Mouse (Mus musculus) spleen, adult 2 months (tissue): ENCODE data around the gene Asic2. TPM values are rescaled to one million over a fixed set of nuclear protein-coding genes. Genes with fewer than 3 reads are reported as not detected.

Experiments used
- DNase-seq, 2 experiments: peaks; one replicate each; pipeline versions ENCODE4 v3.0.0 to v3.0.0-alpha.2; 2012 to 2021; ENCODE audit warnings: low spot score in 2 of 2, low read depth in 1 of 2
- H3K27ac ChIP-seq: fragments of 200-500 bp; 2 replicates; pipeline ENCODE4 v1.5.1; 2012; ENCODE audit warnings: low read length, inconsistent platforms; ENCODE audit not compliant: insufficient read depth
- H3K27me3 ChIP-seq: fragments of 200-500 bp; 2 replicates; pipeline ENCODE4 v1.6.1; 2012; ENCODE audit warnings: mild to moderate bottlenecking, moderate library complexity, low read length, inconsistent platforms; ENCODE audit not compliant: control insufficient read depth, insufficient read depth
- H3K36me3 ChIP-seq: fragments of 200-500 bp; 2 replicates; pipeline ENCODE4 v1.6.1; 2012; ENCODE audit warnings: mild to moderate bottlenecking, low read length, inconsistent platforms; ENCODE audit not compliant: control insufficient read depth, insufficient read depth
- H3K4me1 ChIP-seq: fragments of 200-500 bp; 2 replicates; pipeline ENCODE4 v1.6.1; 2011; ENCODE audit warnings: inconsistent platforms; ENCODE audit not compliant: control insufficient read depth, insufficient read depth, insufficient read length
- H3K4me3 ChIP-seq: fragments of 200-500 bp; 2 replicates; pipeline ENCODE4 v1.5.1; 2011; ENCODE audit warnings: mild to moderate bottlenecking, inconsistent platforms; ENCODE audit not compliant: insufficient read depth, insufficient read length; ENCODE audit errors: extremely low read depth
- CTCF ChIP-seq: fragments of 200-500 bp; IDR thresholded peaks from 2 replicates; pipeline ENCODE4 v1.5.1; 2011; ENCODE audit warnings: mild to moderate bottlenecking, inconsistent platforms; ENCODE audit not compliant: insufficient read depth, insufficient read length, insufficient replicate concordance; ENCODE audit errors: extremely low read depth
- POLR2A ChIP-seq: fragments of 200-500 bp; IDR thresholded peaks from 2 replicates; pipeline ENCODE4 v1.6.1; 2011; ENCODE audit warnings: low read depth, low read length, inconsistent platforms
- WGBS: fragments of 180-500 bp; shearing (Covaris S2); methylation state at CpG from one replicate; pipeline ENCODE4 v1.1.7; 2018; 5-methylcytosine and 5-hydroxymethylcytosine counted together
- polyA plus RNA-seq: library from polyadenylated mRNA; depleted of rRNA; stranded (reverse); fragments of >200 nt; gene quantifications from 2 replicates; pipeline ENCODE4 v1.2.3, GENCODE M21; 2012

Gene Asic2
- polyA plus RNA-seq, 1 experiment, result 0.46 TPM

- no peak for DNase-seq
- H3K27me3 ChIP-seq, result no peaks in the 10 kb centered on the region
- no peaks in the 10 kb centered on the region for H3K36me3 ChIP-seq
- TF ChIP-seq CTCF (no peak), POLR2A (no peak)
- H3K4me1 ChIP-seq, result no peaks in the 10 kb centered on the region
- no peak overlapping the region for H3K27ac ChIP-seq
- H3K4me3 ChIP-seq, result no peak overlapping the region
- 61% methylated on average over 3 of the region's 3 CpGs for WGBS
These were observed 487.1 kb downstream of the Asic2 start for GRCm38 (mm10) chr11:81481198-81481597.

DNA sequence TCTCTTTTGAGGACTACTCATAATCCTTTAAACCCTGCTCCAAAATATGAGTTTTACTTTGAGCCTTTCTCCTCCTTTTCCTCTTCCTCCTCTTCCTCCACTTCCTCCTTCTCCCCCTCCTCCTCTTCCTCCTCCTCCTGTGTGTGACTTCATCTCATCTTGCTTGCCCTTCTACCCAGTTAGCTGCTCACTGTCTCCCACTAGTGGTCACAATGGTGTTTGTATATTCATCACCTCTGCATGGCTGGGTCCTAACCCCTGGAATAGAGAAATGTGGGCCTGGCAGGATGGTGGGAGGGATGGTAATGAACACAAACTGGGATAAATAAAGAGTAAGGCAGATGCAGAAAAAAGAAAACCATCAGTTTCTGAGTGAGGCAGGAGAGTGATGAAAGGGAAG lies 492.0 kb downstream of the Asic2 start:
- Histone ChIP-seq H3K36me3 (no peaks in the 10 kb centered on the region), H3K27me3 (no peaks in the 10 kb centered on the region), H3K27ac (no peak overlapping the region), H3K4me3 (no peak overlapping the region), H3K4me1 (no peaks in the 10 kb centered on the region)
- TF ChIP-seq POLR2A (no peak), CTCF (no peak)
- no peak for DNase-seq

- H3K4me3 ChIP-seq, result no peak overlapping the region
- no peaks in the 10 kb centered on the region for H3K4me1 ChIP-seq
- no peak for DNase-seq
- no peak overlapping the region for H3K27ac ChIP-seq
- 89% methylated on average over 2 of the region's 2 CpGs for WGBS
- H3K27me3 ChIP-seq, result no peaks in the 10 kb centered on the region
- no peaks in the 10 kb centered on the region for H3K36me3 ChIP-seq
- no peak for TF ChIP-seq POLR2A
- TF ChIP-seq CTCF, result no peak
These were observed 494.1 kb downstream of the Asic2 start for GRCm38 (mm10) chr11:81474121-81474520.

GRCm38 (mm10) chr11:81462199-81462598 lies 506.1 kb downstream of the Asic2 start:
- 15% methylated on average over 5 of the region's 5 CpGs for WGBS
- Histone ChIP-seq H3K27ac (no peak overlapping the region), H3K4me1 (no peaks in the 10 kb centered on the region), H3K27me3 (no peaks in the 10 kb centered on the region), H3K36me3 (no peaks in the 10 kb centered on the region), H3K4me3 (no peak overlapping the region)
- TF ChIP-seq POLR2A (no peak), CTCF (no peak)
- DNase-seq, result no peak

DNA sequence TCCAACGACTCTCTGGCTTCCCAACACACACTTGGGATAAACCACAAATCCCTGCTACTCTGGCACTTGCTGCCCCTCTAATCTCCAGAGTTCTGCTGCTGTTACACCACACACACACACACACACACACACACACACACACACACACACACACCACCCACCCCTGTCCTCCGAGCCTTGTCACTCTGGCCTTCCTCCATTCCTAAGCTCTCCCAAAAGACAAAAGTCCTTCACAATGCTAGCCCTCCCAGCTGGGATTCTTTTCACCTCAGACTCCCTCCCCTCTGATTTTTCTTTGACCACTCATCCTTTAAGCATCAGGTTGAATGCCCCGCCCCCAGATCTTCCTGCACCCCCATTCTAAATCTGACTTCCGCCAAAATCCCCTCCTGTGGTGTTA lies 506.5 kb downstream of the Asic2 start:
- WGBS, result 50% methylated on average over 4 of the region's 4 CpGs

DNA sequence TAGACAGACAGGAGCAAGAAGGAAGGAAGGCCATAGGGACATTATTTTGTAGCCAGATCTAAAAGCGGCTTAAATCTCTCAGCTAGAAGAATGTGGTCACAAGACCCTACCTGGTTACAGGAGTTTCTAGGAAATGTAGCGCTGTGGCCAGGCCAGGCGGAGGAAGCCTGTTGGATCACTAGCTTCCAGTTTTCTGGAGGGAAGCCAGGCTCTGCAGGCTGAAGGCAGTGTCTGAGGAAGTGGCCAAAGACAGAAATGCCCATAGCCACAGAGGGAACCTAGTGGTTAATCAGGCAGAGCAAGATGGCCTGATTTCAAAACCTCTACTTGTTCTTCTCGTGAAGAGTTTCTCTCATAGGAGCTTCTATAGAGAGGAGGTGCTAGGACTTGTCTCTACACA lies 513.3 kb downstream of the Asic2 start:
- Histone ChIP-seq H3K4me3 (no peak overlapping the region), H3K27me3 (no peaks in the 10 kb centered on the region), H3K27ac (no peak overlapping the region), H3K4me1 (no peaks in the 10 kb centered on the region), H3K36me3 (no peaks in the 10 kb centered on the region)
- DNase-seq, result no peak
- TF ChIP-seq POLR2A, result no peak
- no peak for TF ChIP-seq CTCF
- WGBS, result 75% methylated on average over 4 of the region's 4 CpGs

More for the DNA sequence above, 506.5 kb downstream of the Asic2 start:
- H3K36me3 ChIP-seq, result no peaks in the 10 kb centered on the region
- no peaks in the 10 kb centered on the region for H3K4me1 ChIP-seq
- H3K4me3 ChIP-seq, result no peak overlapping the region
- H3K27me3 ChIP-seq, result no peaks in the 10 kb centered on the region
- no peak for DNase-seq
- no peak overlapping the region for H3K27ac ChIP-seq
- TF ChIP-seq CTCF, result no peak

GRCm38 (mm10) chr11:81454111-81454510 lies 514.1 kb downstream of the Asic2 start:
- H3K4me1 ChIP-seq, result no peaks in the 10 kb centered on the region
- 57% methylated on average over 1 of the region's 1 CpGs for WGBS
- H3K27me3 ChIP-seq, result no peaks in the 10 kb centered on the region

More at GRCm38 (mm10) chr11:81454111-81454510, 514.1 kb downstream of the Asic2 start:
- Histone ChIP-seq H3K27ac (no peak overlapping the region), H3K36me3 (no peaks in the 10 kb centered on the region), H3K4me3 (no peak overlapping the region)
- DNase-seq, result no peak
- TF ChIP-seq CTCF, result no peak
- TF ChIP-seq POLR2A, result no peak
